9 mouse cellular contexts compared by ENCODE assay signal in genomic region chr10:22618842-22619241, GRCm38 (mm10). TPM values are rescaled to one million over a fixed set of nuclear protein-coding genes. Genes with fewer than 3 reads are reported as not detected.
DNase-seq lines count a peak whose midpoint lies in the region; ATAC-seq and TF ChIP-seq lines count a peak whose summit lies in the region.
"Had no signal": no experiment of that assay in that cellular context is flagged by ENCODE, and none has a peak within 500 bp of the region (broad histone marks: within the 10 kb centered on the region; RNA-seq: fewer than 3 reads in every experiment).

No protein-coding gene starts in this region.

- H3K4me2 ChIP-seq in lung, postnatal 0 days (replicated peaks; ENCODE audit: low read depth, low read length) = no peak overlapping the region
- H3K4me2 ChIP-seq: neural tube, embryonic 12.5 days had no signal

- TF ChIP-seq CTCF in Patski (IDR thresholded peaks at IDR 0.05) = peak; percentile 58
- peak; percentile 74 for TF ChIP-seq CTCF in lung, postnatal 0 days (IDR thresholded peaks at IDR 0.05)

- in situ Hi-C loops in Patski (cut with MboI; ENCODE audit: low pct_unique_long_range_greater_than_20kb) = loop anchor here (10.0 kb wide), 1 partner anchor 96 kb away; no protein-coding TSS in a partner anchor

- CTCF ChIA-PET in Patski (lab: Charles Lee) = interaction anchor here (1.1 to 1.9 kb wide), 3 partner anchors 13 to 95 kb away, joined by 3 to 10 read pairs (median 3); no protein-coding TSS in a partner anchor

- ATAC-seq in Patski = no peak
- peak; percentile 44 for ATAC-seq in lung, postnatal 0 days

- H3K27me3 ChIP-seq in heart, embryonic 10.5 days (ENCODE audit: insufficient read depth, poor library complexity, severe bottlenecking) = no peaks in the 10 kb centered on the region
- no peaks in the 10 kb centered on the region for H3K27me3 ChIP-seq in Patski
- H3K27me3 ChIP-seq in lung, postnatal 0 days (replicated peaks; ENCODE audit: insufficient read depth, low read length) = no peaks in the 10 kb centered on the region
- H3K27me3 ChIP-seq: neural tube, embryonic 12.5 days had no signal

- no peaks in the 10 kb centered on the region for H3K9me3 ChIP-seq in heart, embryonic 10.5 days
- 0 out of 2 replicates have a peak, but pooled peaks cover 4% of the 10 kb centered on the region for H3K9me3 ChIP-seq in lung, postnatal 0 days (ENCODE audit: low read length)
- H3K9me3 ChIP-seq: neural tube, embryonic 12.5 days had no signal

- H3K36me3 ChIP-seq in heart, embryonic 10.5 days = no peaks in the 10 kb centered on the region
- no peaks in the 10 kb centered on the region for H3K36me3 ChIP-seq in lung, postnatal 0 days (ENCODE audit: insufficient read depth, low read length)
- H3K36me3 ChIP-seq: neural tube, embryonic 12.5 days had no signal

- no peak overlapping the region for H3K4me3 ChIP-seq in heart, embryonic 10.5 days
- H3K4me3 ChIP-seq in lung, postnatal 0 days (ENCODE audit: low read depth, low read length) = no peak overlapping the region
- H3K4me3 ChIP-seq: neural tube, embryonic 12.5 days had no signal

- no peaks in the 10 kb centered on the region for H3K4me1 ChIP-seq in heart, embryonic 10.5 days
- H3K4me1 ChIP-seq in lung, postnatal 0 days (ENCODE audit: insufficient read depth, low read depth, low read length) = no peaks in the 10 kb centered on the region

- TF ChIP-seq EP300 in lung, postnatal 0 days (IDR thresholded peaks at IDR 0.05) = no peak

- 58% methylated on average over 2 of the region's 2 CpGs for WGBS in heart, embryonic 10.5 days
- WGBS in lung, postnatal 0 days = 59% methylated on average over 2 of the region's 2 CpGs

- H3K9ac ChIP-seq in lung, postnatal 0 days (replicated peaks; ENCODE audit: low read depth) = no peak overlapping the region
- H3K9ac ChIP-seq: neural tube, embryonic 12.5 days had no signal

- H3K27ac ChIP-seq in heart, embryonic 10.5 days = no peak overlapping the region
- H3K27ac ChIP-seq in lung, postnatal 0 days (ENCODE audit: low read length) = no peak overlapping the region
- H3K27ac ChIP-seq: neural tube, embryonic 12.5 days had no signal

- POLR2A ChIA-PET in Patski (lab: Charles Lee) = no interaction called here

- DNase-seq in heart, adult 8-10 months (ENCODE audit: low spot score) = peak; percentile 14
- DNase-seq in heart, embryonic 10.5 days (ENCODE audit: low spot score) = no peak
- peak; percentile 43 for DNase-seq in 416B (ENCODE audit: low read depth)
- DNase-seq in Patski (ENCODE audit: low read depth, low spot score) = no peak
- DNase-seq in frontal cortex, adult 2 months (ENCODE audit: extremely low spot score in 1 of 2, low spot score in 1 of 2) = peak; percentile 28 to 79
- DNase-seq in lung, postnatal 0 days (ENCODE audit: low spot score) = peak; percentile 38
- DNase-seq in adrenal gland, postnatal 4 days (ENCODE audit: low spot score in 2 of 2) = no peak
- DNase-seq in Muller cell, postnatal 12 days (ENCODE audit: inconsistent ontology term) = no peak

RNA-seq across cellular contexts. Expression of gene Slc2a12, which starts 26.0 kb away (rescaled TPM):
- total RNA-seq in heart, adult 8-10 months (2022) = 10 to 100 TPM; 15.0 to 20.5 (median 20.0) TPM
- 1.2 and 2.4 TPM in 2 replicates for polyA plus RNA-seq in heart, embryonic 10.5 days (2016; fragmentation: Nextera tagmentation; extraction: Ambion mirVana)
- not detected for polyA plus RNA-seq in Patski (2021)
- 1.3 and 1.9 TPM in 2 replicates for polyA plus RNA-seq in frontal cortex, adult 2 months (2012; rRNA removed)
- 2.6 and 3.2 TPM in 2 replicates for polyA plus RNA-seq in lung, postnatal 0 days (2015; fragmentation: Nextera tagmentation; extraction: Ambion mirVana)
- total RNA-seq in adrenal gland, postnatal 4 days (2021) = 1 to 10 TPM; 2.8 to 3.1 TPM

Comparison
In these comparisons a context has a peak if more than half of its experiments do, and no peak if none do; other contexts are left out.
1. DNase-seq: peak in heart, adult 8-10 months (single experiment), 416B (single experiment), frontal cortex, adult 2 months (2 of 2) and lung, postnatal 0 days (single experiment); none in heart, embryonic 10.5 days (single experiment), Patski (single experiment), adrenal gland, postnatal 4 days (0 of 2) and Muller cell, postnatal 12 days (single experiment).